Mouse (Mus musculus) liver, postnatal 0 days (tissue): ENCODE results near the gene Mcm5. TPM values are rescaled to one million over a fixed set of nuclear protein-coding genes. Genes with fewer than 3 reads are reported as not detected.

Experiments
- ATAC-seq: fragments of 200-750 bp; cut with Nextera tagmentation; 2 replicates; pipeline ENCODE4 v1.8.0; 2017; ENCODE audit warnings: mild to moderate bottlenecking, moderate library complexity
- DNase-seq: peaks from one replicate; pipeline ENCODE4 v3.0.0-alpha.2; 2016
- H3K27ac ChIP-seq: fragments of 300-500 bp; sonication (generic); 2 replicates; pipeline ENCODE4 v1.5.1; 2014; ENCODE audit warnings: antibody characterized with exemption, moderate library complexity, mild to moderate bottlenecking, low read depth
- H3K27me3 ChIP-seq: fragments of 300-500 bp; sonication (generic); 2 replicates; pipeline ENCODE4 v1.6.1; 2014; ENCODE audit warnings: low read length, control low read depth, mixed read lengths; ENCODE audit not compliant: insufficient read depth
- H3K36me3 ChIP-seq: fragments of 300-500 bp; sonication (generic); replicated peaks from 2 replicates; pipeline ENCODE4 v1.6.1; 2014; ENCODE audit warnings: mild to moderate bottlenecking, control low read depth, low read length, moderate library complexity, mixed read lengths; ENCODE audit not compliant: insufficient read depth
- H3K4me1 ChIP-seq: fragments of 300-500 bp; sonication (generic); 2 replicates; pipeline ENCODE4 v1.6.1; 2014; ENCODE audit warnings: antibody characterized with exemption, mild to moderate bottlenecking, control low read depth; ENCODE audit not compliant: insufficient read depth
- H3K4me2 ChIP-seq: fragments of 300-500 bp; sonication (generic); 2 replicates; pipeline ENCODE4 v1.6.1; 2014; ENCODE audit warnings: low read depth, mild to moderate bottlenecking, low read length, moderate library complexity, mixed read lengths
- H3K4me3 ChIP-seq: fragments of 300-500 bp; sonication (generic); 2 replicates; pipeline ENCODE4 v1.5.1; 2014; ENCODE audit warnings: low read depth, low read length
- H3K9ac ChIP-seq: fragments of 300-500 bp; sonication (generic); replicated peaks from 2 replicates; pipeline ENCODE4 v1.6.1; 2014; ENCODE audit warnings: mild to moderate bottlenecking, moderate library complexity
- H3K9me3 ChIP-seq: fragments of 300-500 bp; sonication (generic); 2 replicates; pipeline ENCODE4 v1.6.1; 2016; ENCODE audit warnings: mild to moderate bottlenecking, control low read depth, low read length, mixed read lengths
- CTCF ChIP-seq: sonication (generic); IDR thresholded peaks from 2 replicates; pipeline ENCODE4 v1.5.1; 2016; ENCODE audit warnings: antibody characterized with exemption, low read depth
- EP300 ChIP-seq: IDR thresholded peaks from 2 replicates; pipeline ENCODE4 v1.6.1; 2016; ENCODE audit warnings: antibody characterized with exemption, low read depth, mild to moderate bottlenecking
- WGBS: fragments of 180-500 bp; shearing (Covaris S2); extraction: QIAGEN DNeasy Blood & Tissue Kit; methylation state at CpG from one replicate; pipeline ENCODE4 v1.1.7; 2014; ENCODE audit not compliant: insufficient replicate concordance; 5-methylcytosine and 5-hydroxymethylcytosine counted together
- polyA plus RNA-seq: library from polyadenylated mRNA; unstranded; fragments of >200 nt; fragmentation: Nextera tagmentation; extraction: Ambion mirVana; gene quantifications from 2 replicates; pipeline ENCODE4 v1.2.1, GENCODE M21; 2015

The Mcm5 gene
- polyA plus RNA-seq = 43.5 and 55.4 TPM in 2 replicates

- peak; percentile 99 for DNase-seq
- Histone ChIP-seq H3K9ac (peak within 1 kb of the TSS; percentile 89), H3K27me3 (no peaks in the 10 kb centered on the region), H3K27ac (peak within 1 kb of the TSS; percentile 86), H3K4me1 (peaks cover 9% of the 10 kb centered on the region), H3K4me3 (peak within 1 kb of the TSS; percentile 87), H3K36me3 (peaks cover 27% of the 10 kb centered on the region), H3K4me2 (peak within 1 kb of the TSS; percentile 94), H3K9me3 (no peaks in the 10 kb centered on the region)
- TF ChIP-seq EP300 (0 out of 2 replicates have a peak, but pooled peaks have one; percentile 41), CTCF (no peak)
- WGBS = under 1% methylated on average over 59 of the region's 59 CpGs
- ATAC-seq = peak; percentile 96
These were observed at the start of gene Mcm5 for GRCm38 (mm10) chr8:75109236-75109967. Mcm5 (plus strand) TSS chr8:75109569.

GRCm38 (mm10) chr8:75060022-75060421, 49.3 kb upstream of the Mcm5 start:
- Histone ChIP-seq H3K4me2 (no peak overlapping the region), H3K9me3 (no peaks in the 10 kb centered on the region), H3K9ac (no peak overlapping the region), H3K27me3 (no peaks in the 10 kb centered on the region), H3K27ac (no peak overlapping the region), H3K36me3 (peaks cover 34% of the 10 kb centered on the region), H3K4me3 (no peak overlapping the region), H3K4me1 (no peaks in the 10 kb centered on the region)
- 57% methylated on average over 6 of the region's 6 CpGs for WGBS
- ATAC-seq (no peak), DNase-seq (no peak)
- TF ChIP-seq CTCF = no peak
- no peak for TF ChIP-seq EP300

- no peak for ATAC-seq
- no peaks in the 10 kb centered on the region for H3K27me3 ChIP-seq
These were observed 48.6 kb upstream of the Mcm5 start for GRCm38 (mm10) chr8:75060815-75061214.

DNA sequence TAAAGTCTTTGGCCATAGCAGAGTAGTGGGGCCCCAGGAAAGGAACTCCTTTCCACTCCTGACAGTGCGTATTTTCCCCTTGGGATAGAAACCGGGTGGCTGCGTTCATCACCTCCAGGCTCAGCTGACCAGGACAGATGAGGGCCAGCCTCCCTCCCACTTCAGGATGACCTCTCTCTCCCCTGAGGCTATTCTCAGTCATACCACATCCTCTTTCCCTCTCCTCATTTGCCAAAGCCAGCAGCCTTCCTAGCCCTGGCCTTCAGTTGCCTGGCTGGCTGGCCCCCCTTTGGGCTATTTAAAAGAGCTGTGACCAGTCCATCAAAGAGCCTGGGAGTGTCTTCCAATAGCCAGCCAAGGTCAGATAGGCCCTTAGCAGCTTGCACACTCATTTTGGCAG, 46.1 kb upstream of the Mcm5 start:
- H3K4me2 ChIP-seq = no peak overlapping the region
- WGBS = 77% methylated on average over 3 of the region's 3 CpGs
- DNase-seq = no peak
- TF ChIP-seq CTCF (no peak), EP300 (no peak)
- ATAC-seq = peak; percentile 38; the same call in 1 of the 2 replicates
- no peaks in the 10 kb centered on the region for H3K27me3 ChIP-seq
- H3K4me3 ChIP-seq = no peak overlapping the region
- no peak overlapping the region for H3K9ac ChIP-seq
- no peak overlapping the region for H3K27ac ChIP-seq
- peaks cover 36% of the 10 kb centered on the region for H3K36me3 ChIP-seq
- H3K4me1 ChIP-seq = peaks cover 5% of the 10 kb centered on the region; the same call in 1 of the 2 replicates
- no peaks in the 10 kb centered on the region for H3K9me3 ChIP-seq

More at GRCm38 (mm10) chr8:75060815-75061214, 48.6 kb upstream of the Mcm5 start:
- Histone ChIP-seq H3K4me2 (no peak overlapping the region), H3K27ac (no peak overlapping the region), H3K36me3 (peaks cover 38% of the 10 kb centered on the region), H3K9me3 (no peaks in the 10 kb centered on the region), H3K4me1 (no peaks in the 10 kb centered on the region), H3K9ac (no peak overlapping the region), H3K4me3 (no peak overlapping the region)
- DNase-seq = no peak
- TF ChIP-seq CTCF = no peak
- no peak for TF ChIP-seq EP300
- WGBS = 72% methylated on average over 2 of the region's 2 CpGs

- H3K9ac ChIP-seq = no peak overlapping the region
- ATAC-seq (no peak), DNase-seq (no peak)
- H3K36me3 ChIP-seq = peaks cover 27% of the 10 kb centered on the region
- 85% methylated on average over 3 of the region's 3 CpGs for WGBS
- no peaks in the 10 kb centered on the region for H3K27me3 ChIP-seq
- H3K4me1 ChIP-seq = peaks cover 5% of the 10 kb centered on the region; the same call in 1 of the 2 replicates
- TF ChIP-seq CTCF = no peak
- no peak for TF ChIP-seq EP300
- H3K9me3 ChIP-seq = no peaks in the 10 kb centered on the region
- no peak overlapping the region for H3K27ac ChIP-seq
- H3K4me3 ChIP-seq = no peak overlapping the region
- H3K4me2 ChIP-seq = no peak overlapping the region
These were observed 44.6 kb upstream of the Mcm5 start for GRCm38 (mm10) chr8:75064790-75065189.

DNA sequence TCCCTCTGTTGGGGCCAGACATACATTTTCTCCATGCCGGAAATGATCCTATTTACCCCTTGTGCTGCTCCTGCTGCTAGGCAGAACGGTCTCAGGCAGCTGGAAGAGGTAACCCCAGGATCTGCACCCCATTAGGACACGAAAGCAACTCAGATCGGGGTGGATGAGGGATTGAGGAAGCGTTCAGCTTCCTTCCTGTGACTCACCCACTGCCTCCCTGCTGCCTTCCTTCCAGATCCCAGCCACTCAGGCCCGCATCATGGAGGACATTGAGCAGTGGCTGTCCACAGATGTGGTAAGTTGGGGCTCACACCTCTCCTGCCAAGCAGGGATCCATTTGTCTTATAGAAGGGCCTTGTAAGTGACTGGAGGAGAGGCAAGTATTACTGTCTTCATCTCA, 42.1 kb upstream of the Mcm5 start:
- Histone ChIP-seq H3K9me3 (no peaks in the 10 kb centered on the region), H3K27ac (0 out of 2 replicates have a peak overlapping the region, but pooled peaks have one; percentile 16), H3K4me1 (peaks cover 5% of the 10 kb centered on the region; the same call in 1 of the 2 replicates), H3K36me3 (peaks cover 23% of the 10 kb centered on the region), H3K9ac (no peak overlapping the region), H3K27me3 (no peaks in the 10 kb centered on the region), H3K4me2 (peak overlapping the region; percentile 9; the same call in 1 of the 2 replicates), H3K4me3 (no peak overlapping the region)
- 44% methylated on average over 6 of the region's 6 CpGs for WGBS
- no peak for DNase-seq
- ATAC-seq = no peak
- TF ChIP-seq EP300 (no peak), CTCF (no peak)
